Mouse (Mus musculus) embryonic fibroblast, embryonic 13.5 days (primary cell): ENCODE measurements at regions not wholly inside any gene's neighbourhood (a gene's known extent, or its start where the extent isn't known, plus 50 kb on each side); places are given as distances from the start of the nearest gene placed in this dataset.

Source experiments
- CTCF ChIP-seq: IDR thresholded peaks from 2 replicates; pipeline ENCODE4 v1.5.1; 2011; ENCODE audit warnings: mild to moderate bottlenecking, control low read depth, low read length, moderate library complexity, borderline replicate concordance; ENCODE audit not compliant: insufficient read depth
- POLR2A ChIP-seq: IDR thresholded peaks from 2 replicates; pipeline ENCODE4 v1.6.1; 2011; ENCODE audit warnings: low read depth, mild to moderate bottlenecking, control low read depth, low read length, moderate library complexity

DNA sequence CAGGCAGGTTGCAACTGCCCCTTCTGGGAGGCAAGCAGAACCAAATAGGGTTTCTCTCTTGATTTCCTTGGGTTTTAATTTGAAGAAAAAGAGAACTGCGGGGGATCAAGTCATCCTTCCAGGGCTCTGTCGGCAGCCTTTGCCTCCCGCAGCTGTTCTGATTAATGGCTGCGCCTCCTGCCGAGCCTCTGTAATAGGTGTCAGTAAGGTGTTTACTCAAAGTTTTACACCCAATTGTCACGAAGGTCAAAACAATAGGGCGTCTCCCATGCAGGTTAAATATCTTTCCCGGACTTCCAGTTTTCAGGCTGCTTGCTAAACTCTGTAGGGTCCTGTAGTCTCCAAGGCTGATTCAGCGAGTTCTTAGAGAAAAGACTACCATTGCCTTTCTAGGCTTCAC lies 326.0 kb downstream of the Tmem182 start:
- TF ChIP-seq CTCF: no peak
- TF ChIP-seq POLR2A: no peak
